Mouse (Mus musculus): ENCODE measurements around the gene Kif5c. TPM values are rescaled to one million over a fixed set of nuclear protein-coding genes. Genes with fewer than 3 reads are reported as not detected.
A peak's percentile ranks its signal among the peaks of the same experiment; 100 is the strongest.

Kif5c gene
- polyA plus RNA-seq, 1 experiment from 2014 or later, result 1.1 TPM

DNA sequence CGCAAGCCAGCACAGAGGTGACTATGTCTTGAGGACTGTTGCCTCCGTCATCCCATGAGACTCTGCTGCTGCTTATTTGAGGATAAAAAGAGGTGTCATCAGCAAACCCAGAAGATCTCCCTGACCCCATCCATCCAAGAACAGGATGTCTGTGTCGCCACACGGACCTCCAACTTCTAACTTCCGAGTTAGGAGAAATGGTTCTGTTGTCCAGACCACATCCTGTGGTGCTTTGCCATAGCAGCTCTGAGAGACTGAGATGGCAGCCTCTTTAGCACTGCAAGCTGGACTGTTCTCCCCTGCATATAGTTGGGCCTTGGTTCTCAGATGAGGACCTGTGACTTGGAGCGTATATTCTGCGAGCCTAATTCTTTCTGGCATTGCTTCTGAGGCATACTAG, 97.4 kb downstream of the Kif5c start:
- WGBS, result 88% methylated on average over 7 of the region's 7 CpGs
- Histone ChIP-seq H3K4me1 (ENCODE audit: control insufficient read depth in 2 of 2, insufficient read depth in 2 of 2, low read length in 2 of 2) (peaks cover 7 to 14% of the 10 kb centered on the region in 2 experiments), H3K9me3 (ENCODE audit: control insufficient read depth, low read length) (no peaks in the 10 kb centered on the region), H3K36me3 (ENCODE audit: control insufficient read depth, insufficient read depth, low read length) (no peaks in the 10 kb centered on the region), H3K4me2 (ENCODE audit: low read length) (no peak overlapping the region), H3K9ac (ENCODE audit: low read length) (no peak overlapping the region), H3K27ac (replicated peaks in 1 of 2; ENCODE audit: control insufficient read depth in 1 of 2, insufficient read depth in 1 of 2, low read depth in 2 of 2, low read length in 2 of 2) (no peak overlapping the region), H3K27me3 (ENCODE audit: control insufficient read depth, insufficient read depth, low read length) (no peaks in the 10 kb centered on the region), H3K4me3 (ENCODE audit: control insufficient read depth in 1 of 2, insufficient read depth in 1 of 2, low read depth in 1 of 2, low read length in 2 of 2) (no peak overlapping the region)
- no peak for ATAC-seq (ENCODE audit: insufficient number of reproducible peaks, insufficient read depth, low FRiP score, low read depth)

DNA sequence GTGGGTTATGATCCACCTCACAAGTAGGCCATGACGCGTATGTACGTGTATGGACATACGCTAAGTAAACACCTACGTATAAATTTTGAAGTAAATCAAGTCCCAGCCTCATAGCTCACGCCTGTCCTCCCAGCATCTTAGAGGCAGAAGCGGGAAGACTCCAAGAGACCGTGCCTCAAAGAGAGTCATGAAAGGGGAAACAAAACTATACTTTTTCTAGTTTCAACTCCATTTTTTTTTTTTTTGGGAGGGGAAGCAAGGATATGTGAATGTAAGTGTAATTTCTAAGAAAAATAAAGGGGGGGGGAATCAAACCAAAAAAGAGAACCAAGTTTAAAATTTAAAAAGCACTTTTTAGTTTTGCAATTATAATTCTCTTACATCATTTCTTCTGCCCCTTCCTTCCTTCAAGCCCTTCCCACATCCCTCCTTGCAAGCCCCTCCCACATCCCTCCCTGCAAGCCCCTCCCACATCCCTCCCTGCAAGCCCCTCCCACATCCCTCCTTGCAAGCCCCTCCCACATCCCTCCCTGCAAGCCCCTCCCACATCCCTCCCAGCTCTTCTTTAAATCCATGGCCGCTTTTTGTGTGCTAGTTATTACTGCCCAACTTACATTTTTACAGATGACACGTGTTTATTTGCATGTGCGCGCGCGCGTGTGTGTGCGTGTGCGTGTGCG, 98.5 kb downstream of the Kif5c start:
- Histone ChIP-seq H3K27me3 (ENCODE audit: control insufficient read depth, insufficient read depth, low read length) (no peaks in the 10 kb centered on the region), H3K4me2 (ENCODE audit: low read length) (no peak overlapping the region), H3K4me1 (ENCODE audit: control insufficient read depth in 2 of 2, insufficient read depth in 2 of 2, low read length in 2 of 2) (peaks cover 7 to 14% of the 10 kb centered on the region in 2 experiments), H3K9me3 (ENCODE audit: control insufficient read depth, low read length) (no peaks in the 10 kb centered on the region), H3K36me3 (ENCODE audit: control insufficient read depth, insufficient read depth, low read length) (no peaks in the 10 kb centered on the region), H3K9ac (ENCODE audit: low read length) (no peak overlapping the region), H3K27ac (replicated peaks in 1 of 2; ENCODE audit: control insufficient read depth in 1 of 2, insufficient read depth in 1 of 2, low read depth in 2 of 2, low read length in 2 of 2) (no peak overlapping the region), H3K4me3 (ENCODE audit: control insufficient read depth in 1 of 2, insufficient read depth in 1 of 2, low read depth in 1 of 2, low read length in 2 of 2) (no peak overlapping the region)
- ATAC-seq (ENCODE audit: insufficient number of reproducible peaks, insufficient read depth, low FRiP score, low read depth), result no peak
- 88% methylated on average over 18 of the region's 18 CpGs for WGBS

DNA sequence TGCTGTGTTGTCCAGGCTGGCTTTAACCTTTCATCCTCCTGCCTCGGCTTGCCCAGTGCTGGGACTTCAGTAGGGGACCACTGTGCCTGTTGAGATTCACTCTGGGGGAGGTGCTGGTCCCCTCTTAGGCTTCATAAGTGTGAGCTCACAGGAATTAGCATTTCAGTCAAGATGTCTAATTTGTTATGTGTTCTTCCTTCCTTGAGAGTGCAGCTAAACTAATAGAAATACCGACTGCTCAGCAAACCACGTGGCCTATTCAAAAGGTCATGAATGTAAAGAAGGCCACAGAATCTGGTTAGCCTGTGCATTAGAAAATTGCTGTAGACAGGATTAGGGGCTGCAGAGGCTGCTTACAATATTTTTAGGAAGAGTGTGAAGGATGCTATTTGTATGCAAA, 99.4 kb downstream of the Kif5c start:
- Histone ChIP-seq H3K4me2 (ENCODE audit: low read length) (no peak overlapping the region), H3K4me1 (ENCODE audit: control insufficient read depth in 2 of 2, insufficient read depth in 2 of 2, low read length in 2 of 2) (peaks cover 13 to 14% of the 10 kb centered on the region in 2 experiments), H3K4me3 (ENCODE audit: control insufficient read depth in 1 of 2, insufficient read depth in 1 of 2, low read depth in 1 of 2, low read length in 2 of 2) (no peak overlapping the region), H3K9ac (ENCODE audit: low read length) (no peak overlapping the region), H3K9me3 (ENCODE audit: control insufficient read depth, low read length) (no peaks in the 10 kb centered on the region), H3K36me3 (ENCODE audit: control insufficient read depth, insufficient read depth, low read length) (no peaks in the 10 kb centered on the region), H3K27me3 (ENCODE audit: control insufficient read depth, insufficient read depth, low read length) (no peaks in the 10 kb centered on the region), H3K27ac (replicated peaks in 1 of 2; ENCODE audit: control insufficient read depth in 1 of 2, insufficient read depth in 1 of 2, low read depth in 2 of 2, low read length in 2 of 2) (no peak overlapping the region)
- ATAC-seq (ENCODE audit: insufficient number of reproducible peaks, insufficient read depth, low FRiP score, low read depth), result no peak
- 72% methylated on average over 3 of the region's 3 CpGs for WGBS

DNA sequence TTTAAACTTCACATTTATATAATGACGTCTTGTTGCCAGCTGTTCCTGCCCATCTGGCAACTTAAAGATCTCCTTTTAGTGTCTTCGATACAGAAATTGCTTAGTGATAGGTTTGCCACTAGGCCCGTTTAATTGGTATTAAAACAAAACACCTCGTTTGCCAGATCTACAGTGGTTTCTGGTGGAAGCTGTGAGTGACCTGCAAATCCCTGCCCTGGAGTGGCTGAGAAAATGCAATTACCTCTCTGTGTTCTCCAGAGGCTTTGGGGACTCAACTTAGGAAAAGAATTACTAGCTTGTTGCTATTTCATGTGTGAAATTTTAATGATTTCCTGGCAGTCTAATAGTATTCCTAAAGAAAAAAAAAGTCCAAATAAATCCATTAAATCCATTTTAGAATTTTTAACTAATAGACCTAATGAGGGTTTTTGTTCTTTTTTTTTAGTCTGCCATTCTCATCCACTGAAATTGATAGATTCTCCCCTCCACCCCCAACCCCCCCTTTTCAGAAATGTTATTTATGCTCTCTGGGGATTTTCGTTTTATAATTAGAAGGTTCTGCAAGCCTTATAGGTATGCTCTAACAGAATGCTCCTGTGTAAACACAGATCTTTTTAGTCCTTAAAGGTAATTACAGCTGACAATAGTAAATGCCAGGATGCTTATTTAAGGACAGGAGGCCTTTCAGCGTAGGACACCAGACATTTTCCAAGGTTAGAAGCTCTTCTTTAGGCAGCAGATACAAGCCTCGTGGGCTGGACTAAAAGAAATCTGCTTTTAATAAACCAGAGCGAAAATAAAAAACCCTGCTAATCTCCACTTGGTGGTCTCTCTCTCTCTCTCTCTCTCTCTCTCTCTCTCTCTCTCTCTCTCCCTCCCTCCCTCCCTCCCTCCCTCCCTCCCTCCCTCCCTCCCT, 100.1 kb downstream of the Kif5c start:
- no peaks in the 10 kb centered on the region for H3K36me3 ChIP-seq (ENCODE audit: control insufficient read depth, insufficient read depth, low read length)

DNA sequence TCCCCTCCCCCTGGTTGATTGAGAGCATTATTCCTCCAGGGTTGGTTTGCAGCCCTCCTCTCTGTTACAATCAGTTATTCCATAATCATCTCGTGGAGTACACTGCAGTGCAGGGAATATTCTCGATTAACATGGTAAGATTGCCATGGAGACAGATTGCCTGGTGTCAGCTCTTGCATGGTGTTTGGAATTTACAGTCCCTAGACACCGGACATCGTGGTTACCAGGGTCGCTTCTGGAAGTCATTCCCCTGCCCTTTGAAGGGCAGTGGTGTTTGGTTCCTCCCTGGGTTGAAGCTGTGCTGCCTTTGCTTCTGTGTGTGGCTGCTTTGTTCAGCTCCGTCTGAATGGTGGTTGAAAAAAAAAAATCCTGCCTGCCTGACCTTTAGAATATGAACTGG, 100.8 kb downstream of the Kif5c start:
- Histone ChIP-seq H3K36me3 (ENCODE audit: control insufficient read depth, insufficient read depth, low read length) (no peaks in the 10 kb centered on the region), H3K4me3 (ENCODE audit: control insufficient read depth in 1 of 2, insufficient read depth in 1 of 2, low read depth in 1 of 2, low read length in 2 of 2) (no peak overlapping the region; a peak in 1 of 4 replicates), H3K4me2 (ENCODE audit: low read length) (peak overlapping the region; percentile 51), H3K9me3 (ENCODE audit: control insufficient read depth, low read length) (no peaks in the 10 kb centered on the region), H3K9ac (ENCODE audit: low read length) (peak overlapping the region; percentile 46; the same call in 1 of the 2 replicates), H3K4me1 (ENCODE audit: control insufficient read depth in 2 of 2, insufficient read depth in 2 of 2, low read length in 2 of 2) (peaks cover 13 to 14% of the 10 kb centered on the region in 2 experiments), H3K27ac (replicated peaks in 1 of 2; ENCODE audit: control insufficient read depth in 1 of 2, insufficient read depth in 1 of 2, low read depth in 2 of 2, low read length in 2 of 2) (peak overlapping the region; percentile 20 to 68; a peak in 3 of 4 replicates), H3K27me3 (ENCODE audit: control insufficient read depth, insufficient read depth, low read length) (no peaks in the 10 kb centered on the region)
- no peak for ATAC-seq (ENCODE audit: insufficient number of reproducible peaks, insufficient read depth, low FRiP score, low read depth)
- 8% methylated on average over 6 of the region's 6 CpGs for WGBS

More for the DNA sequence above, 100.1 kb downstream of the Kif5c start:
- Histone ChIP-seq H3K4me2 (ENCODE audit: low read length) (peak overlapping the region; percentile 51; the same call in 1 of the 2 replicates), H3K9me3 (ENCODE audit: control insufficient read depth, low read length) (no peaks in the 10 kb centered on the region), H3K4me3 (ENCODE audit: control insufficient read depth in 1 of 2, insufficient read depth in 1 of 2, low read depth in 1 of 2, low read length in 2 of 2) (no peak overlapping the region), H3K4me1 (ENCODE audit: control insufficient read depth in 2 of 2, insufficient read depth in 2 of 2, low read length in 2 of 2) (peaks cover 13 to 14% of the 10 kb centered on the region in 2 experiments), H3K9ac (ENCODE audit: low read length) (no peak overlapping the region), H3K27ac (replicated peaks in 1 of 2; ENCODE audit: control insufficient read depth in 1 of 2, insufficient read depth in 1 of 2, low read depth in 2 of 2, low read length in 2 of 2) (no peak overlapping the region), H3K27me3 (ENCODE audit: control insufficient read depth, insufficient read depth, low read length) (no peaks in the 10 kb centered on the region)
- no peak for ATAC-seq (ENCODE audit: insufficient number of reproducible peaks, insufficient read depth, low FRiP score, low read depth)
- WGBS, result 54% methylated on average over 8 of the region's 8 CpGs

DNA sequence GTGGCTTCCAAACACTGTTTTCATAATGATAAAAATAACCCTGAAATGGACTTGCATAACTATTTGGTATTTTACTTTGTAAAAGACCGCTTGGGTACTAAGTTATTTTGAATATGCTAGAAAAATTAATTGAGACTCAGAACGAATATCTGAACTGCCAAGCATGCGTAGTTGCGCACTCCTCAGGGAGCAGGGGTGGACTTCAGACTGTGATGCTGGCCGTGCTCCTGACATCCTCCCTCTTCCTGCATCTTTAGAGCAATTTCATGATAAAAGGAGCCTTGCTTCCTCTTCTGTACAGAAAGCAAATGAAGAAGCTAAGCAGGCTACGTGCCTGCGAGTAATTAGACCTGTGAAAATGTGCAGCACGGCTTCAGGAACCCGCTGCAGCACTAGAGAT, 101.2 kb downstream of the Kif5c start:
- ATAC-seq (ENCODE audit: insufficient number of reproducible peaks, insufficient read depth, low FRiP score, low read depth), result no peak
- H3K4me1 ChIP-seq (ENCODE audit: control insufficient read depth in 2 of 2, insufficient read depth in 2 of 2, low read length in 2 of 2), result peaks cover 13 to 14% of the 10 kb centered on the region in 2 experiments
- H3K27ac ChIP-seq (replicated peaks in 1 of 2; ENCODE audit: control insufficient read depth in 1 of 2, insufficient read depth in 1 of 2, low read depth in 2 of 2, low read length in 2 of 2), result peak overlapping the region in 1 of 2 experiments; percentile 68; a peak in 3 of 4 replicates
- H3K36me3 ChIP-seq (ENCODE audit: control insufficient read depth, insufficient read depth, low read length), result no peaks in the 10 kb centered on the region
- peak overlapping the region; percentile 51 for H3K4me2 ChIP-seq (ENCODE audit: low read length)
- 47% methylated on average over 9 of the region's 9 CpGs for WGBS
- H3K4me3 ChIP-seq (ENCODE audit: control insufficient read depth in 1 of 2, insufficient read depth in 1 of 2, low read depth in 1 of 2, low read length in 2 of 2), result no peak overlapping the region
- no peaks in the 10 kb centered on the region for H3K9me3 ChIP-seq (ENCODE audit: control insufficient read depth, low read length)
- no peak overlapping the region for H3K9ac ChIP-seq (ENCODE audit: low read length)
- H3K27me3 ChIP-seq (ENCODE audit: control insufficient read depth, insufficient read depth, low read length), result no peaks in the 10 kb centered on the region

DNA sequence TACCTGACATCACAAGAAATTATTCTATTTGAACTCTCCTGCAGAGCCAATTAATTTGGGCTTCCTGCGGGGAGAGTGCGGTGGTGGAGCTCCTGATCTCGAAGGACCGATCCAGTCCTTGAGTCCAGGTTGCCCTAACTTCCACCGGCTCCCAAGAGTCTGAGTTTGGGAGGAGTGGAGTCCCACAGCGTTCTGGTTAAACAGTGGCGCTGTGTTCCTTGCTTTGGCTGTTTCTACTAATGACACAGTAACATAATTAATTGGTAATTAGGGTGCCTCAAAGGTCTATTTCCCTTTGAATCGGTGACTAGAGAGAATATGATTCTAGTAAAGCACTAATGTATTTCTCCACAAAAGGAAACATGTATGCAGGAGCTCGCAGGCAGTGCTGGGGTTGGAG, 103.2 kb downstream of the Kif5c start:
- Histone ChIP-seq H3K4me1 (ENCODE audit: control insufficient read depth in 2 of 2, insufficient read depth in 2 of 2, low read length in 2 of 2) (peaks cover 13 to 14% of the 10 kb centered on the region in 2 experiments), H3K4me3 (ENCODE audit: control insufficient read depth in 1 of 2, insufficient read depth in 1 of 2, low read depth in 1 of 2, low read length in 2 of 2) (no peak overlapping the region), H3K36me3 (ENCODE audit: control insufficient read depth, insufficient read depth, low read length) (no peaks in the 10 kb centered on the region), H3K9me3 (ENCODE audit: control insufficient read depth, low read length) (no peaks in the 10 kb centered on the region), H3K27ac (replicated peaks in 1 of 2; ENCODE audit: control insufficient read depth in 1 of 2, insufficient read depth in 1 of 2, low read depth in 2 of 2, low read length in 2 of 2) (no peak overlapping the region), H3K27me3 (ENCODE audit: control insufficient read depth, insufficient read depth, low read length) (no peaks in the 10 kb centered on the region), H3K4me2 (ENCODE audit: low read length) (no peak overlapping the region), H3K9ac (ENCODE audit: low read length) (no peak overlapping the region)
- no peak for ATAC-seq (ENCODE audit: insufficient number of reproducible peaks, insufficient read depth, low FRiP score, low read depth)
- 63% methylated on average over 9 of the region's 9 CpGs for WGBS

Data from heart, embryonic 14.5 days (tissue).